Mouse (Mus musculus): ENCODE results near the gene Foxp1. TPM values are rescaled to one million over a fixed set of nuclear protein-coding genes. Genes with fewer than 3 reads are reported as not detected.
A peak's percentile ranks its signal among the peaks of the same experiment; 100 is the strongest.

The Foxp1 gene
- polyA plus RNA-seq, 1 experiment from 2014 or later = 77.4 TPM

DNA sequence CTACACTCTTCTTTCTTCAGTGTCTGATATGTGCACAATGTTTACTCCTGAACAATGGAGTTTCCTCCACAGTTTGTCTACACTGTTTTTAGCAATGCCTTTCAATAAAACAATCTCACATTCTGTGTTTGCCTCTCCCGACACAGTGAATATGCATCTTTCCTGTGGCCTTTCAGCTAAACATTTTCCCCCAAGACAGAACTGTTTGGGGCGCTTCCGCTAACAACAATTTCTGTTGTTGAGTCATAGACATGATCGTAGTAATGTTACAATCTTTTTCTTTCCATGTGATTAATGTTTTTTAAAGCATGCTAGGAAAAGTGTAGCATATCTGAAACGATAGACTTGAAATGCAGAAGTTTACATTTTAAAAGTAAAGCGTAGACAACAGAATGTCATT is 194.4 kb downstream of the Foxp1 start:
- H3K27ac ChIP-seq = no peak overlapping the region
- ATAC-seq (ENCODE audit: insufficient number of reproducible peaks, insufficient read depth, low FRiP score, low TSS enrichment, low read depth) = no peak
- no peak overlapping the region for H3K4me3 ChIP-seq (replicated peaks)
- H3K9ac ChIP-seq (replicated peaks) = no peak overlapping the region
- H3K4me1 ChIP-seq (replicated peaks) = peaks cover 13% of the 10 kb centered on the region
- no peaks in the 10 kb centered on the region for H3K36me3 ChIP-seq
- no peak overlapping the region for H3K4me2 ChIP-seq
- 73% methylated on average over 6 of the region's 6 CpGs for WGBS
- peaks cover 3% of the 10 kb centered on the region for H3K27me3 ChIP-seq
- no peaks in the 10 kb centered on the region for H3K9me3 ChIP-seq

DNA sequence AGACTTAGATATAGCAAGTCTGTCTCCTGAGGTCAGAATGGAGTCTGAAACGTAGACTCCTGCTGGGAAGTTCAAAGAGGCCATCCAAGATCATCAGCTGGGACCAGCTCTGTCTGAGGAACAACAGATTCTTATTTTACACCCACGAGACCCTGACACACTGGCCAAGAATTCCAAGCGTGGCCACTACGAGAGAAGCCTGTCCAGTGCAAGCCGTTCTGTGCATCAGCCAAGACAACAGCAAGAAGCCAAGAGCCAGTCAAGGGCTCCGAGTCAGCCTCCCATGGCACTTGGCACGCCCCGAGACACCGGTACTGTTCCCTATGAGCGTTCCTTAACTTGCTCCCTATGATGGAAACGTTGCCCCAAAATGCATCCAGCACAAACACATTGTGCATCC is 194.8 kb downstream of the Foxp1 start:
- no peaks in the 10 kb centered on the region for H3K36me3 ChIP-seq
- H3K27ac ChIP-seq = no peak overlapping the region
- no peaks in the 10 kb centered on the region for H3K9me3 ChIP-seq
- peaks cover 3% of the 10 kb centered on the region for H3K27me3 ChIP-seq
- H3K4me3 ChIP-seq (replicated peaks) = no peak overlapping the region
- no peak overlapping the region for H3K9ac ChIP-seq (replicated peaks)
- ATAC-seq (ENCODE audit: insufficient number of reproducible peaks, insufficient read depth, low FRiP score, low TSS enrichment, low read depth) = no peak
- H3K4me1 ChIP-seq (replicated peaks) = peaks cover 13% of the 10 kb centered on the region
- 78% methylated on average over 11 of the region's 11 CpGs for WGBS
- H3K4me2 ChIP-seq = no peak overlapping the region

- Histone ChIP-seq H3K4me3 (replicated peaks) (no peak overlapping the region), H3K36me3 (no peaks in the 10 kb centered on the region), H3K4me2 (no peak overlapping the region), H3K27me3 (peaks cover 6% of the 10 kb centered on the region), H3K4me1 (replicated peaks) (peaks cover 13% of the 10 kb centered on the region), H3K9me3 (no peaks in the 10 kb centered on the region), H3K27ac (no peak overlapping the region), H3K9ac (replicated peaks) (no peak overlapping the region)
- no peak for ATAC-seq (ENCODE audit: insufficient number of reproducible peaks, insufficient read depth, low FRiP score, low TSS enrichment, low read depth)
- WGBS = 92% methylated on average over 2 of the region's 2 CpGs
Measured at GRCm38 (mm10) chr6:99325881-99326280, 196.6 kb downstream of the Foxp1 start.

DNA sequence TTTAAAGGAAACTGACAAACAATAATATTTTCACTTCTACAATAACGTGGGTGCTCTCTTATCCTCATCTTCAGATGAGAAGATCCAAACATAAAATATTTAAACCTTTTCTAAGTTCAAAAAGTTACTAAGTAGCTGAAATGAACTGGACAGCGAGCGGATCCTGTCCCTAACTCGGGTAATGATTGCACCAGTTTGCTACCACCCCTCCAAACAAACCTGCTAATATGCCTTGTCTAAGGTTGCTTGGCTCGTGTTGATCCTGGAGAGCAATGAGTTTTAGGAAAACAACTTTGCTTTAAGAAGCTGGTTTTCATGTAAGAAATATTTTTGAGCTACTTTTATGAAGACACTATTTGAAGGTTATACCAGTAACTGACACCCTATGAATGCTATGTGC is 197.1 kb downstream of the Foxp1 start:
- H3K27me3 ChIP-seq = peaks cover 7% of the 10 kb centered on the region
- H3K9ac ChIP-seq (replicated peaks) = no peak overlapping the region
- H3K4me1 ChIP-seq (replicated peaks) = peaks cover 13% of the 10 kb centered on the region
- no peak overlapping the region for H3K4me2 ChIP-seq
- no peak overlapping the region for H3K27ac ChIP-seq
- H3K9me3 ChIP-seq = no peaks in the 10 kb centered on the region
- H3K4me3 ChIP-seq (replicated peaks) = no peak overlapping the region
- 84% methylated on average over 5 of the region's 5 CpGs for WGBS
- H3K36me3 ChIP-seq = no peaks in the 10 kb centered on the region
- no peak for ATAC-seq (ENCODE audit: insufficient number of reproducible peaks, insufficient read depth, low FRiP score, low TSS enrichment, low read depth)

DNA sequence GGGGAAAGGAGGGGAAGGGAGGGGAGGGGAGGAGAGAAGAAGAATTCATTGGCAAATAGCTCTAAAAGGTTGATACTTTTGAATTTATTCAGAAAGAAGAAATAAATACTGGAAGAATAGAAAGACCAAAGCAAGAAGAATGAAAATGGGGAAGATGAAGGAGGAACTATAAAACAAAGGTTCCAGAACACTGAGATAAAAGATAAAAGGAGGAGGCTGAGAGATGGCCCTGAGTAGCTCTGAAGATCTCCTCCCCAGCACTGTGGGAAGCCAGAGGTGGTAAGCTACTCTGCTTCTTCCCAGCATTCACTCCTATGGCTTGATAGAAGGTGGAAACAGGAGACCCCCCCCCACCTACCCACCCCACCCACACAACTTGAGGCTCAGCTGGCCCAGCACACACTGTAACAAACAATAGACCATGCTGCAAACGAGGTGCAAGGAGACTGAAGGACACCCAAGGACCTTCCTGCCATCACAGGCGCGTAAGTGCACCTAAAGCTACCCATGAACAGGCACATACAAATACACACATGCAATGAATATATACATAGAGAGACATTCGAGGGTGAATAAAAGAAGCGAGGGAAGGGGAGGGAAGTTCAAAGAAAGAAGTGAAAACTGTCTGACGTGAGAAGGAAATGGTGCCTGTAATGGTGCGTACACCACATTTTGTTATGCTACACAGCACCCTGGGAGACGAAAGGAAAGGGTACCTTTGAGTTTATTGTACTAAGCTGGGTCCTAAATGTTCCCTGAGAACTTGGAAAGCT is 200.2 kb downstream of the Foxp1 start:
- H3K4me2 ChIP-seq = no peak overlapping the region
- no peaks in the 10 kb centered on the region for H3K36me3 ChIP-seq
- ATAC-seq (ENCODE audit: insufficient number of reproducible peaks, insufficient read depth, low FRiP score, low TSS enrichment, low read depth) = no peak
- no peak overlapping the region for H3K27ac ChIP-seq
- H3K4me3 ChIP-seq (replicated peaks) = no peak overlapping the region
- no peaks in the 10 kb centered on the region for H3K9me3 ChIP-seq
- peaks cover 9% of the 10 kb centered on the region for H3K27me3 ChIP-seq
- 74% methylated on average over 8 of the region's 8 CpGs for WGBS
- H3K9ac ChIP-seq (replicated peaks) = no peak overlapping the region
- peaks cover 11% of the 10 kb centered on the region for H3K4me1 ChIP-seq (replicated peaks)

DNA sequence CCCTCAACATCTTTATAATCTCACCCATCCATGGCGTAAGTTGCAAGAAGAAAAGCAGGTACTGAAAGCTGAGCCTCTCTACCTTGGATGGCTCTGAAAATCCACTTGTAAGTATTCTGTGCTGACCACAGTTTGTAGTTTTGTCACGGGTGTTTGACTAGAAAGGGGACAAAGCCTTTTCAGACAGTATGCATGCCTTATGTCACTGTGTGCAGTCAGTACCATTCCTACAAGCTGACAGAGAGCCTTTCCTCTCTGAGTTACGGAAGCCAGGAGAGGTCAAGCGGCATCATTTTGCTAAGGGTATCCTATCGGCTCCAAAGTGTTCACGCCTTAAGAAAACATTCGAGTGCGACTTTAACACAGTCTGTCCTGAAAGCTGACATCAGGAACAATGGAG is 202.1 kb downstream of the Foxp1 start:
- Histone ChIP-seq H3K27me3 (peaks cover 12% of the 10 kb centered on the region), H3K4me1 (replicated peaks) (peaks cover 11% of the 10 kb centered on the region), H3K36me3 (no peaks in the 10 kb centered on the region), H3K9me3 (no peaks in the 10 kb centered on the region), H3K4me3 (replicated peaks) (no peak overlapping the region), H3K27ac (no peak overlapping the region), H3K9ac (replicated peaks) (no peak overlapping the region), H3K4me2 (no peak overlapping the region)
- ATAC-seq (ENCODE audit: insufficient number of reproducible peaks, insufficient read depth, low FRiP score, low TSS enrichment, low read depth) = no peak
- WGBS = 84% methylated on average over 8 of the region's 8 CpGs

DNA sequence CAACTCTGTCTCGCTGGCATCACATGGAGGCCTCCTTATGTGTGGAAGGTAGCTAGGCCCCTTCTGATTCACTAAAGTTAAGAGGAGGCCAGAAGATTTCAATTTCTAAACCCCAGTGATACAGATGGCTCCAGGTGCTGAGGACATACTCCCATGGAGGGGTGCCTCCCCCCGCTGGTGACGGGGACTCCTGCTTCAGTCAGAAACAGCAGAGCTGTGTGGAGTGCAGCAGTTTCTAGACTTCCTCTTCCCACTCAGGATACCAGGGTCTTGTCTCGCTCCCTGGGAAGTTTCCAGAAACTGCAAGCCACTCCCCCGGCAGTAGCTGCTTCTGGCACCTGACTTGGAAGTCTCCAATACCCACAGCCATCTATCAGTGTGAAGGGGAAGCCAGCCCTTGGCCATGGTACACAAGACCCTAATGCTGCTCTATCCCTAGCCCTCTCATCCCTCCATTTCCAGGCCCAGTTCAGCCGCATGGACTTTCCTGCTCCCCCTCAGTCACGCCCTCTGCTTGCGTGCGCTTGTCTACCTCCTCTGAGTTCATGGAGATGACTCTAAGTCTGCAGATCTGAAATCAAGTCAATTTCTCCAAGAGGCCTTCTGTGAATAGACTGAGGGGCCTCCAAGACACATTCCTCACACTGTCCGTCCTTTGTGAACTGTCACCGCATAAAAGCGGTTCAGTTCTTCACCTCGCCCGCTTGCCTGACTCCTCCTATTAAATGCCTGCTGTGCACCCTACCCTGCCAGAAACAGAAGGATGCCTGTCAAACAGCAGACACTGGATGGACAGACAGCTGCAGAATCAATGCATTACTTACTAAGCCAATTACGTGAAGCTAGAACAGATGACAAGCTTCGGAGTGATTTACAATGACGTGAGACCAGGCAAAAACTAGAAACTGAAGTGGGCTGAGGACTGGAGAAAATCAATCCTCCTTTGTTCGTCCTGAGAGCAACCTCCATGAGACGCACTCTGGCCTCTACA is 202.8 kb downstream of the Foxp1 start:
- no peaks in the 10 kb centered on the region for H3K36me3 ChIP-seq
- H3K27me3 ChIP-seq = peaks cover 12% of the 10 kb centered on the region
- no peak overlapping the region for H3K4me3 ChIP-seq (replicated peaks)
- H3K9ac ChIP-seq (replicated peaks) = 0 out of 2 replicates have a peak overlapping the region, but pooled peaks have one; percentile 31
- ATAC-seq (ENCODE audit: insufficient number of reproducible peaks, insufficient read depth, low FRiP score, low TSS enrichment, low read depth) = no peak
- H3K9me3 ChIP-seq = no peaks in the 10 kb centered on the region
- no peak overlapping the region for H3K27ac ChIP-seq
- 83% methylated on average over 19 of the region's 19 CpGs for WGBS
- H3K4me2 ChIP-seq = no peak overlapping the region
- peaks cover 9% of the 10 kb centered on the region for H3K4me1 ChIP-seq (replicated peaks)

- H3K9ac ChIP-seq (replicated peaks) = no peak overlapping the region
- no peak for ATAC-seq (ENCODE audit: insufficient number of reproducible peaks, insufficient read depth, low FRiP score, low TSS enrichment, low read depth)
- peaks cover 22% of the 10 kb centered on the region for H3K4me1 ChIP-seq (replicated peaks)
- H3K4me2 ChIP-seq = no peak overlapping the region
- no peaks in the 10 kb centered on the region for H3K36me3 ChIP-seq
- H3K27me3 ChIP-seq = peaks cover 6% of the 10 kb centered on the region
- WGBS = 37% methylated on average over 3 of the region's 3 CpGs
- H3K27ac ChIP-seq = no peak overlapping the region
- no peaks in the 10 kb centered on the region for H3K9me3 ChIP-seq
- H3K4me3 ChIP-seq (replicated peaks) = no peak overlapping the region
Measured at GRCm38 (mm10) chr6:99314746-99315145, 207.8 kb downstream of the Foxp1 start.

DNA sequence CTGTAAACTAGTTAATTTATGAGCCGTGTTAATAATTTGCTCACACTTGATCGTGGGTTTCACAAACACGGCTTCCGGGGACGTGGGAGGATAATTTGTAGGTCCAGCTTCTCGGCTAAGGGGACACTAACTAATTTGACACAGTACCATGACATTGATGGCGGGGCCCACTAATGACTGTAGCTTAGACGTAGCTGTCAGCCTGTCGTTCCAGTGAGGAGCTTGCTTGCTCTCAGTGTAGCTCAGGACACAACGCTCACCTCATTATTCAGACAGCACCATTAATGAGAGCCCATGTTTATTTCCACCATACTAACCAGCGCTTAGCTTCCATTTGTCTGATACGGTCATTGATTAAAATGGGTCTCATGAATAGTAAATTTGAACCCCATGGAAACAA is 212.0 kb downstream of the Foxp1 start:
- 51% methylated on average over 12 of the region's 12 CpGs for WGBS
- Histone ChIP-seq H3K4me1 (replicated peaks) (peaks cover 16% of the 10 kb centered on the region), H3K4me2 (no peak overlapping the region), H3K4me3 (replicated peaks) (no peak overlapping the region), H3K36me3 (no peaks in the 10 kb centered on the region), H3K9ac (replicated peaks) (no peak overlapping the region), H3K27me3 (peaks cover 16% of the 10 kb centered on the region; the same call in 1 of the 2 replicates), H3K27ac (no peak overlapping the region), H3K9me3 (no peaks in the 10 kb centered on the region)
- no peak for ATAC-seq (ENCODE audit: insufficient number of reproducible peaks, insufficient read depth, low FRiP score, low TSS enrichment, low read depth)

DNA sequence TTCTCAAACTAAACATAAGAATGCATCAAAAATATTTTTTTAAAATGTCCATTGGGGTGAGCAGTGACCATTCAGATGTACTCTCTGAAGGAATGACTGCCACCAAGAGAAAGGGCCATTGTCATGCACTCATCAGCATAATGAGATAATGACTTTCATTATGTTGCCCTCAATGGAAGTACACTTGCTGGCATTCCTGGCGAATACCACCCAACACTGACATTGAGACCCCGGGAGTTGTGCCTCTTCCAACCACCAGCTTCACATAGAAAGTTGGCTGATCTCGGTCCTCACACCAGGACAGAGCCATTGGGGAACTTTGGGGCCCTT is 212.4 kb downstream of the Foxp1 start:
- no peak for ATAC-seq (ENCODE audit: insufficient number of reproducible peaks, insufficient read depth, low FRiP score, low TSS enrichment, low read depth)
- Histone ChIP-seq H3K27me3 (peaks cover 16% of the 10 kb centered on the region), H3K4me2 (no peak overlapping the region), H3K4me1 (replicated peaks) (peaks cover 16% of the 10 kb centered on the region), H3K9me3 (no peaks in the 10 kb centered on the region), H3K9ac (replicated peaks) (no peak overlapping the region), H3K27ac (no peak overlapping the region), H3K4me3 (replicated peaks) (no peak overlapping the region), H3K36me3 (no peaks in the 10 kb centered on the region)
- WGBS = 60% methylated on average over 3 of the region's 3 CpGs

- WGBS = 78% methylated on average over 14 of the region's 14 CpGs
- no peak for ATAC-seq (ENCODE audit: insufficient number of reproducible peaks, insufficient read depth, low FRiP score, low TSS enrichment, low read depth)
- no peak overlapping the region for H3K27ac ChIP-seq
Measured at GRCm38 (mm10) chr6:99309466-99310170, 212.9 kb downstream of the Foxp1 start.

More at GRCm38 (mm10) chr6:99309466-99310170, 212.9 kb downstream of the Foxp1 start:
- Histone ChIP-seq H3K36me3 (no peaks in the 10 kb centered on the region), H3K4me2 (no peak overlapping the region), H3K9me3 (no peaks in the 10 kb centered on the region), H3K27me3 (peaks cover 16% of the 10 kb centered on the region), H3K4me1 (replicated peaks) (peaks cover 16% of the 10 kb centered on the region), H3K4me3 (replicated peaks) (no peak overlapping the region), H3K9ac (replicated peaks) (no peak overlapping the region)

Measured in limb, embryonic 12.5 days (tissue).